Mouse (Mus musculus) ES-E14 (cell line): Measurements from ENCODE around the gene Elavl4.

Experiments
- HCFC1 ChIP-seq: IDR thresholded peaks from 2 replicates; pipeline ENCODE4 v1.6.1; 2012; ENCODE audit warnings: low read length, inconsistent platforms, borderline replicate concordance; ENCODE audit not compliant: insufficient read depth
- MAFK ChIP-seq: IDR thresholded peaks from 2 replicates; pipeline ENCODE4 v1.6.1; 2014; ENCODE audit warnings: mild to moderate bottlenecking, low read depth, low read length, inconsistent platforms; ENCODE audit not compliant: insufficient read depth
- ZC3H11A ChIP-seq: IDR thresholded peaks from 2 replicates; pipeline ENCODE4 v1.6.1; 2012; ENCODE audit warnings: low read depth, mild to moderate bottlenecking, inconsistent platforms, low read length, borderline replicate concordance
- ZNF384 ChIP-seq: IDR thresholded peaks from 2 replicates; pipeline ENCODE4 v1.6.1; 2012; ENCODE audit warnings: low read depth, low read length, inconsistent platforms

GRCm38 (mm10) chr4:110286371-110286781 lies 65.3 kb downstream of the Elavl4 start:
- no peak for TF ChIP-seq ZNF384
- no peak for TF ChIP-seq ZC3H11A
- no peak for TF ChIP-seq HCFC1
- TF ChIP-seq MAFK: no peak
